Mouse (Mus musculus): ENCODE results near the gene Zc3h7b.

GRCm38 (mm10) chr15:81772431-81773120 lies 27.7 kb downstream of the Zc3h7b start:
- TF ChIP-seq GATA1 (IDR thresholded peaks at IDR 0.05; ENCODE audit: borderline replicate concordance, low read length), result no peak
- TF ChIP-seq FLI1 (IDR thresholded peaks at IDR 0.05; ENCODE audit: low read length), result no peak

All from megakaryocyte, embryonic 14.5 days (primary cell).